27 mouse cellular contexts compared by ENCODE assay signal in the genomic region with DNA sequence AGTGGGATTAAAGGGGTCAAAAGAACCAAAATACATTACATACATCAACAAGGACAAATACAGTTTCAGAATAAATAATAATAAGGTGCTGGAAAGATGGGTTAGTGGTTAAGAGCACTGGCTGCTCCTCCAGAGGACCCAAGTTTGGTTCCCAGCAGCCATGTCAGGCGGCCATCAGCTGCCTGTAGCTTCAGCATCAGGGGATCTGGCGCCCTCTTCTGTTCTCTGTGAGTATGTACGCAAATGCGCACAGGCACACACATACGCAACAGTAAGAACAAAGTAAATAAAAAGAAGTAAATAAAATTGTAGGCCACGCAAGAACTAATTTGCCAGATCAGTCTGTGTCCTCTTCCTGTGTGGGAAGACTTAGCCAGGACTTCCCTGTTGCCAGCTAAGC. TPM values are rescaled to one million over a fixed set of nuclear protein-coding genes. Genes with fewer than 3 reads are reported as not detected.
DNase-seq lines count a peak whose midpoint lies in the region; ATAC-seq and TF ChIP-seq lines count a peak whose summit lies in the region.
"Had no signal": no experiment of that assay in that cellular context is flagged by ENCODE, and none has a peak within 500 bp of the region (broad histone marks: within the 10 kb centered on the region; RNA-seq: fewer than 3 reads in every experiment).

No protein-coding gene starts in this region.

- 91% methylated on average over 6 of the region's 6 CpGs for WGBS in intestine, postnatal 0 days
- 93% methylated on average over 6 of the region's 6 CpGs for WGBS in intestine, embryonic 15.5 days
- WGBS in midbrain, embryonic 16.5 days = 96% methylated on average over 6 of the region's 6 CpGs

- peak; percentile 21; the same call in 1 of the 2 replicates for TF ChIP-seq CTCF in intestine, postnatal 0 days (IDR thresholded peaks at IDR 0.05; ENCODE audit: low read depth)

- DNase-seq in 416B (ENCODE audit: low read depth) = peak; percentile 17
- DNase-seq in ES-E14 (ENCODE audit: low read depth, low spot score) = peak; percentile 35
- DNase-seq in induced T-regulatory cell, adult 2 months (ENCODE audit: low read depth) = peak; percentile 7
- DNase-seq in lung, postnatal 14 days = no peak
- DNase-seq in urinary bladder, adult 2 months (ENCODE audit: low spot score) = no peak
- DNase-seq: adrenal gland, postnatal 36 days; cerebellum, adult 9-11 months; gastrocnemius, postnatal 14 days; kidney, adult 9 months; kidney, postnatal 36 days; retina, postnatal 1 day; thymus, adult 18-20 months; thymus, postnatal 4 days had no signal

- no peak for ATAC-seq in intestine, postnatal 0 days
- no peak for ATAC-seq in intestine, embryonic 15.5 days
- no peak for ATAC-seq in midbrain, embryonic 16.5 days
- ATAC-seq: forebrain, embryonic 15.5 days had no signal

- H3K9me3 ChIP-seq in intestine, postnatal 0 days (ENCODE audit: control insufficient read depth) = no peaks in the 10 kb centered on the region
- H3K9me3 ChIP-seq in intestine, embryonic 15.5 days = no peaks in the 10 kb centered on the region
- H3K9me3 ChIP-seq in ES-E14 (ENCODE audit: control insufficient read depth, insufficient read depth, low read depth, low read length) = no peaks in the 10 kb centered on the region
- H3K9me3 ChIP-seq in midbrain, embryonic 16.5 days (replicated peaks; ENCODE audit: control insufficient read depth, low read length, poor library complexity, severe bottlenecking) = no peaks in the 10 kb centered on the region
- H3K9me3 ChIP-seq: embryonic facial prominence, embryonic 13.5 days; forebrain, embryonic 15.5 days; heart, embryonic 15.5 days; limb, embryonic 10.5 days; liver, embryonic 15.5 days had no signal

- no peaks in the 10 kb centered on the region for H3K27me3 ChIP-seq in intestine, postnatal 0 days (replicated peaks; ENCODE audit: control insufficient read depth, insufficient read depth, low read length)
- H3K27me3 ChIP-seq in intestine, embryonic 15.5 days (replicated peaks) = no peaks in the 10 kb centered on the region
- H3K27me3 ChIP-seq in midbrain, embryonic 16.5 days (ENCODE audit: control insufficient read depth, insufficient read depth, low read depth, low read length) = no peaks in the 10 kb centered on the region
- H3K27me3 ChIP-seq: embryonic facial prominence, embryonic 13.5 days; forebrain, embryonic 15.5 days; heart, embryonic 15.5 days; liver, embryonic 15.5 days had no signal

- no peak overlapping the region for H3K4me3 ChIP-seq in intestine, postnatal 0 days (ENCODE audit: low read depth, low read length)
- H3K4me3 ChIP-seq in intestine, embryonic 15.5 days (replicated peaks) = no peak overlapping the region
- no peak overlapping the region for H3K4me3 ChIP-seq in ES-E14 (ENCODE audit: insufficient read depth in 1 of 2, low read depth in 1 of 2, low read length in 2 of 2, poor library complexity in 1 of 2, severe bottlenecking in 1 of 2)
- no peak overlapping the region for H3K4me3 ChIP-seq in midbrain, embryonic 16.5 days (ENCODE audit: low read depth, low read length)
- H3K4me3 ChIP-seq: embryonic facial prominence, embryonic 13.5 days; forebrain, embryonic 15.5 days; heart, embryonic 15.5 days; limb, embryonic 10.5 days; liver, embryonic 15.5 days had no signal

- no peak overlapping the region for H3K27ac ChIP-seq in intestine, postnatal 0 days (ENCODE audit: low read depth, low read length)
- H3K27ac ChIP-seq in intestine, embryonic 15.5 days = no peak overlapping the region
- H3K27ac ChIP-seq in ES-E14 (ENCODE audit: insufficient read depth, low read depth, low read length, poor library complexity, severe bottlenecking) = no peak overlapping the region
- H3K27ac ChIP-seq in midbrain, embryonic 16.5 days (ENCODE audit: low read length) = no peak overlapping the region
- H3K27ac ChIP-seq: embryonic facial prominence, embryonic 13.5 days; forebrain, embryonic 15.5 days; heart, embryonic 15.5 days; limb, embryonic 10.5 days; liver, embryonic 15.5 days had no signal

- no peak overlapping the region for H3K4me2 ChIP-seq in intestine, postnatal 0 days (replicated peaks; ENCODE audit: low read depth)
- no peak overlapping the region for H3K4me2 ChIP-seq in intestine, embryonic 15.5 days (replicated peaks)
- H3K4me2 ChIP-seq in midbrain, embryonic 16.5 days (ENCODE audit: low read length) = no peak overlapping the region
- H3K4me2 ChIP-seq: embryonic facial prominence, embryonic 13.5 days; forebrain, embryonic 15.5 days; heart, embryonic 15.5 days; liver, embryonic 15.5 days had no signal

- in situ Hi-C loops in ES-E14 (cut with MboI; ENCODE audit: low sequenced_read_pairs in 2 of 2, unreplicated experiment in 2 of 2) = no loop called here

- no peaks in the 10 kb centered on the region for H3K36me3 ChIP-seq in intestine, postnatal 0 days (ENCODE audit: control insufficient read depth, insufficient read depth)
- H3K36me3 ChIP-seq in intestine, embryonic 15.5 days = no peaks in the 10 kb centered on the region
- H3K36me3 ChIP-seq in ES-E14 (ENCODE audit: control insufficient read depth, insufficient read depth, low read length, poor library complexity, severe bottlenecking) = no peaks in the 10 kb centered on the region
- H3K36me3 ChIP-seq in midbrain, embryonic 16.5 days (ENCODE audit: control insufficient read depth, insufficient read depth, low read length) = no peaks in the 10 kb centered on the region
- H3K36me3 ChIP-seq: embryonic facial prominence, embryonic 13.5 days; forebrain, embryonic 15.5 days; heart, embryonic 15.5 days; limb, embryonic 10.5 days; liver, embryonic 15.5 days had no signal

- no peaks in the 10 kb centered on the region for H3K4me1 ChIP-seq in intestine, postnatal 0 days (replicated peaks; ENCODE audit: control insufficient read depth, insufficient read depth, low read length)
- H3K4me1 ChIP-seq in intestine, embryonic 15.5 days (replicated peaks) = no peaks in the 10 kb centered on the region
- no peaks in the 10 kb centered on the region for H3K4me1 ChIP-seq in ES-E14 (ENCODE audit: control insufficient read depth in 2 of 2, insufficient read depth in 2 of 2, low read length in 2 of 2, poor library complexity in 1 of 2)
- H3K4me1 ChIP-seq in midbrain, embryonic 16.5 days (ENCODE audit: control insufficient read depth, insufficient read depth, low read length) = no peaks in the 10 kb centered on the region
- H3K4me1 ChIP-seq: embryonic facial prominence, embryonic 13.5 days; forebrain, embryonic 15.5 days; heart, embryonic 15.5 days; limb, embryonic 10.5 days; liver, embryonic 15.5 days had no signal

- H3K9ac ChIP-seq in intestine, postnatal 0 days (ENCODE audit: low read depth, low read length) = no peak overlapping the region
- no peak overlapping the region for H3K9ac ChIP-seq in intestine, embryonic 15.5 days
- H3K9ac ChIP-seq in ES-E14 (ENCODE audit: insufficient read depth, low read depth, low read length, poor library complexity, severe bottlenecking) = no peak overlapping the region
- no peak overlapping the region for H3K9ac ChIP-seq in midbrain, embryonic 16.5 days (ENCODE audit: low read depth, low read length)
- H3K9ac ChIP-seq: embryonic facial prominence, embryonic 13.5 days; forebrain, embryonic 15.5 days; heart, embryonic 15.5 days; liver, embryonic 15.5 days had no signal

TF ChIP-seq in ES-E14, 5 proteins besides CTCF, POLR2A, EP300 and RAD21:
- TF ChIP-seq MAFK (IDR thresholded peaks at IDR 0.05; ENCODE audit: insufficient read depth, low read depth, low read length) = no peak
- no peak for TF ChIP-seq ZNF384 (IDR thresholded peaks at IDR 0.05; ENCODE audit: low read depth, low read length)
- no peak for TF ChIP-seq CHD2 (IDR thresholded peaks at IDR 0.05; ENCODE audit: low read depth, low read length)
- TF ChIP-seq HCFC1 (IDR thresholded peaks at IDR 0.05; ENCODE audit: borderline replicate concordance, insufficient read depth, low read length) = no peak
- TF ChIP-seq ZC3H11A (IDR thresholded peaks at IDR 0.05; ENCODE audit: borderline replicate concordance, low read depth, low read length) = no peak

RNA-seq across cellular contexts. Expression of a gene that starts 18.7 kb away (rescaled TPM):
- not detected in 2 replicates for polyA plus RNA-seq in intestine, postnatal 0 days (2015; fragmentation: Nextera tagmentation; extraction: Ambion mirVana)
- not detected in 2 replicates for polyA plus RNA-seq in intestine, embryonic 15.5 days (2015; fragmentation: Nextera tagmentation; extraction: Ambion mirVana)
- not detected in 2 replicates for total RNA-seq in ES-E14 (2012; rRNA removed)
- not detected in 2 replicates for polyA plus RNA-seq in midbrain, embryonic 16.5 days (2015; fragmentation: Nextera tagmentation; extraction: Ambion mirVana)
- not detected in 2 replicates for polyA plus RNA-seq in urinary bladder, adult 2 months (2012; rRNA removed)
- total RNA-seq: adrenal gland, postnatal 36 days; gastrocnemius, postnatal 14 days; heart, adult 8-10 months; hematopoietic stem cell, adult 5-6 weeks; layer of hippocampus, postnatal 10 days; left cerebral cortex, adult 8-10 months; megakaryocyte-erythroid progenitor cell, adult 5-6 weeks; midbrain, postnatal 0 days had no signal
- polyA plus RNA-seq: forebrain, embryonic 15.5 days; heart, embryonic 15.5 days; liver, embryonic 15.5 days; midbrain, postnatal 0 days had no signal

Comparison
In these comparisons a context has a peak if more than half of its experiments do, and no peak if none do; other contexts are left out.
1. DNase-seq: peak in 416B (single experiment), ES-E14 (single experiment) and induced T-regulatory cell, adult 2 months (single experiment); none in lung, postnatal 14 days (single experiment) and urinary bladder, adult 2 months (single experiment).